Mouse (Mus musculus): ENCODE measurements around the gene Bsn. TPM values are rescaled to one million over a fixed set of nuclear protein-coding genes. Genes with fewer than 3 reads are reported as not detected.

Gene Bsn
- polyA plus RNA-seq, 1 experiment from 2014 or later: 14.2 TPM

- Histone ChIP-seq H3K9me3 (ENCODE audit: control insufficient read depth, low read length) (no peaks in the 10 kb centered on the region), H3K36me3 (ENCODE audit: control insufficient read depth, insufficient read depth, low read length) (peaks cover 68% of the 10 kb centered on the region), H3K4me3 (replicated peaks; ENCODE audit: low read depth, low read length) (no peak within 1 kb of the TSS), H3K27me3 (ENCODE audit: control insufficient read depth, insufficient read depth, low read length) (no peaks in the 10 kb centered on the region), H3K9ac (replicated peaks; ENCODE audit: low read length) (no peak within 1 kb of the TSS), H3K27ac (replicated peaks; ENCODE audit: low read depth, low read length) (no peak within 1 kb of the TSS), H3K4me2 (ENCODE audit: low read length) (peak within 1 kb of the TSS; percentile 39), H3K4me1 (ENCODE audit: control insufficient read depth, insufficient read depth, low read length) (0 out of 2 replicates have a peak, but pooled peaks cover 6% of the 10 kb centered on the region)
- 55% methylated on average over 20 of the region's 20 CpGs for WGBS
- peak; percentile 46; the same call in 1 of the 2 replicates for ATAC-seq (ENCODE audit: low FRiP score, low TSS enrichment)
- peak; percentile 96 for DNase-seq
These were observed 137.1 kb downstream of the Bsn start, which contains the start of gene Amigo3 for GRCm38 (mm10) chr9:108052885-108053664. Amigo3 (plus strand) TSS chr9:108053159.

GRCm38 (mm10) chr9:108052411-108052810 is 137.8 kb downstream of the Bsn start:
- no peak for ATAC-seq (ENCODE audit: low FRiP score, low TSS enrichment)
- no peak for DNase-seq
- WGBS: 78% methylated on average over 7 of the region's 7 CpGs
- Histone ChIP-seq H3K9ac (replicated peaks; ENCODE audit: low read length) (no peak overlapping the region), H3K4me3 (replicated peaks; ENCODE audit: low read depth, low read length) (no peak overlapping the region), H3K9me3 (ENCODE audit: control insufficient read depth, low read length) (no peaks in the 10 kb centered on the region), H3K36me3 (ENCODE audit: control insufficient read depth, insufficient read depth, low read length) (peaks cover 67% of the 10 kb centered on the region), H3K27ac (replicated peaks; ENCODE audit: low read depth, low read length) (no peak overlapping the region), H3K4me2 (ENCODE audit: low read length) (no peak overlapping the region), H3K27me3 (ENCODE audit: control insufficient read depth, insufficient read depth, low read length) (no peaks in the 10 kb centered on the region), H3K4me1 (ENCODE audit: control insufficient read depth, insufficient read depth, low read length) (0 out of 2 replicates have a peak, but pooled peaks cover 8% of the 10 kb centered on the region)

- H3K9ac ChIP-seq (replicated peaks; ENCODE audit: low read length): no peak overlapping the region
- peaks cover 67% of the 10 kb centered on the region for H3K36me3 ChIP-seq (ENCODE audit: control insufficient read depth, insufficient read depth, low read length)
- DNase-seq (no peak), ATAC-seq (ENCODE audit: low FRiP score, low TSS enrichment) (no peak)
- no peak overlapping the region for H3K27ac ChIP-seq (replicated peaks; ENCODE audit: low read depth, low read length)
- H3K4me3 ChIP-seq (replicated peaks; ENCODE audit: low read depth, low read length): no peak overlapping the region
- no peak overlapping the region for H3K4me2 ChIP-seq (ENCODE audit: low read length)
- no peaks in the 10 kb centered on the region for H3K27me3 ChIP-seq (ENCODE audit: control insufficient read depth, insufficient read depth, low read length)
- 0 out of 2 replicates have a peak, but pooled peaks cover 8% of the 10 kb centered on the region for H3K4me1 ChIP-seq (ENCODE audit: control insufficient read depth, insufficient read depth, low read length)
- H3K9me3 ChIP-seq (ENCODE audit: control insufficient read depth, low read length): no peaks in the 10 kb centered on the region
- 81% methylated on average over 4 of the region's 4 CpGs for WGBS
These were observed 138.3 kb downstream of the Bsn start for GRCm38 (mm10) chr9:108051931-108052220.

GRCm38 (mm10) chr9:108051184-108051930 is 138.8 kb downstream of the Bsn start:
- H3K4me1 ChIP-seq (ENCODE audit: control insufficient read depth, insufficient read depth, low read length): 0 out of 2 replicates have a peak, but pooled peaks cover 8% of the 10 kb centered on the region
- WGBS: 94% methylated on average over 15 of the region's 15 CpGs
- peaks cover 67% of the 10 kb centered on the region for H3K36me3 ChIP-seq (ENCODE audit: control insufficient read depth, insufficient read depth, low read length)
- DNase-seq (no peak), ATAC-seq (ENCODE audit: low FRiP score, low TSS enrichment) (no peak)
- H3K9ac ChIP-seq (replicated peaks; ENCODE audit: low read length): no peak overlapping the region
- no peak overlapping the region for H3K4me2 ChIP-seq (ENCODE audit: low read length)
- H3K27ac ChIP-seq (replicated peaks; ENCODE audit: low read depth, low read length): no peak overlapping the region
- no peaks in the 10 kb centered on the region for H3K9me3 ChIP-seq (ENCODE audit: control insufficient read depth, low read length)
- no peak overlapping the region for H3K4me3 ChIP-seq (replicated peaks; ENCODE audit: low read depth, low read length)
- H3K27me3 ChIP-seq (ENCODE audit: control insufficient read depth, insufficient read depth, low read length): no peaks in the 10 kb centered on the region

GRCm38 (mm10) chr9:108049561-108050251 is 140.5 kb downstream of the Bsn start:
- DNase-seq: no peak
- 44% methylated on average over 15 of the region's 15 CpGs for WGBS
- H3K4me2 ChIP-seq (ENCODE audit: low read length): peak overlapping the region; percentile 95
- H3K9ac ChIP-seq (replicated peaks; ENCODE audit: low read length): peak overlapping the region; percentile 68
- H3K4me3 ChIP-seq (replicated peaks; ENCODE audit: low read depth, low read length): peak overlapping the region; percentile 62
- H3K9me3 ChIP-seq (ENCODE audit: control insufficient read depth, low read length): no peaks in the 10 kb centered on the region
- 0 out of 2 replicates have a peak, but pooled peaks cover 8% of the 10 kb centered on the region for H3K4me1 ChIP-seq (ENCODE audit: control insufficient read depth, insufficient read depth, low read length)
- no peaks in the 10 kb centered on the region for H3K27me3 ChIP-seq (ENCODE audit: control insufficient read depth, insufficient read depth, low read length)
- H3K27ac ChIP-seq (replicated peaks; ENCODE audit: low read depth, low read length): peak overlapping the region; percentile 77; the same call in 1 of the 2 replicates
- 0 out of 2 replicates have a peak, but pooled peaks have one; percentile 1 for ATAC-seq (ENCODE audit: low FRiP score, low TSS enrichment)
- H3K36me3 ChIP-seq (ENCODE audit: control insufficient read depth, insufficient read depth, low read length): peaks cover 67% of the 10 kb centered on the region

GRCm38 (mm10) chr9:108049016-108049455 is 141.1 kb downstream of the Bsn start, which contains the start of gene Gmppb:
Gmppb (plus strand) TSS chr9:108049242.
- Histone ChIP-seq H3K27ac (replicated peaks; ENCODE audit: low read depth, low read length) (peak within 1 kb of the TSS; percentile 77), H3K4me1 (ENCODE audit: control insufficient read depth, insufficient read depth, low read length) (0 out of 2 replicates have a peak, but pooled peaks cover 8% of the 10 kb centered on the region), H3K4me2 (ENCODE audit: low read length) (peak within 1 kb of the TSS; percentile 95), H3K4me3 (replicated peaks; ENCODE audit: low read depth, low read length) (peak within 1 kb of the TSS; percentile 62), H3K9ac (replicated peaks; ENCODE audit: low read length) (peak within 1 kb of the TSS; percentile 68), H3K9me3 (ENCODE audit: control insufficient read depth, low read length) (no peaks in the 10 kb centered on the region), H3K27me3 (ENCODE audit: control insufficient read depth, insufficient read depth, low read length) (no peaks in the 10 kb centered on the region), H3K36me3 (ENCODE audit: control insufficient read depth, insufficient read depth, low read length) (peaks cover 63% of the 10 kb centered on the region)
- DNase-seq: peak; percentile 98
- WGBS: under 1% methylated on average over 39 of the region's 39 CpGs
- ATAC-seq (ENCODE audit: low FRiP score, low TSS enrichment): peak; percentile 94

GRCm38 (mm10) chr9:108048566-108048955 is 141.6 kb downstream of the Bsn start:
- Histone ChIP-seq H3K27ac (replicated peaks; ENCODE audit: low read depth, low read length) (peak overlapping the region; percentile 77), H3K9me3 (ENCODE audit: control insufficient read depth, low read length) (no peaks in the 10 kb centered on the region), H3K4me3 (replicated peaks; ENCODE audit: low read depth, low read length) (peak overlapping the region; percentile 62), H3K9ac (replicated peaks; ENCODE audit: low read length) (peak overlapping the region; percentile 68; the same call in 1 of the 2 replicates), H3K27me3 (ENCODE audit: control insufficient read depth, insufficient read depth, low read length) (no peaks in the 10 kb centered on the region), H3K4me1 (ENCODE audit: control insufficient read depth, insufficient read depth, low read length) (0 out of 2 replicates have a peak, but pooled peaks cover 8% of the 10 kb centered on the region), H3K36me3 (ENCODE audit: control insufficient read depth, insufficient read depth, low read length) (peaks cover 59% of the 10 kb centered on the region), H3K4me2 (ENCODE audit: low read length) (peak overlapping the region; percentile 95)
- DNase-seq (peak; percentile 47), ATAC-seq (ENCODE audit: low FRiP score, low TSS enrichment) (peak; percentile 47; the same call in 1 of the 2 replicates)
- 1% methylated on average over 19 of the region's 19 CpGs for WGBS
